Mouse (Mus musculus): ENCODE data around the gene Pld1.

The Pld1 gene

GRCm38 (mm10) chr3:28158916-28159315 is 220.4 kb downstream of the Pld1 start:
- DNase-seq (ENCODE audit: low spot score): no peak

- no peak for DNase-seq (ENCODE audit: low spot score)
These were observed 223.9 kb downstream of the Pld1 start for GRCm38 (mm10) chr3:28162346-28162745.

- DNase-seq (ENCODE audit: low spot score): no peak
These were observed 226.2 kb downstream of the Pld1 start for GRCm38 (mm10) chr3:28164678-28165077.

- DNase-seq (ENCODE audit: low spot score): no peak
These were observed 227.1 kb downstream of the Pld1 start for GRCm38 (mm10) chr3:28165598-28165997.

- DNase-seq (ENCODE audit: low spot score): no peak
These were observed 229.5 kb downstream of the Pld1 start for GRCm38 (mm10) chr3:28167796-28168505.

- peak; percentile 8 for DNase-seq (ENCODE audit: low spot score)
These were observed 232.6 kb downstream of the Pld1 start for GRCm38 (mm10) chr3:28170911-28171618.

- no peak for DNase-seq (ENCODE audit: low spot score)
These were observed 237.8 kb downstream of the Pld1 start for GRCm38 (mm10) chr3:28175997-28176967.

GRCm38 (mm10) chr3:28178333-28178732 is 239.8 kb downstream of the Pld1 start:
- DNase-seq (ENCODE audit: low spot score): no peak
